Mouse (Mus musculus) lung, postnatal 0 days (tissue): ENCODE data around the gene Hoga1. TPM values are rescaled to one million over a fixed set of nuclear protein-coding genes. Genes with fewer than 3 reads are reported as not detected.

Experiments
- ATAC-seq: fragments of 200-750 bp; cut with Nextera tagmentation; 2 replicates; pipeline ENCODE4 v1.8.0; 2017; ENCODE audit warnings: moderate library complexity
- DNase-seq: peaks from one replicate; pipeline ENCODE4 v3.0.0-alpha.2; 2016; ENCODE audit warnings: low spot score
- H3K27ac ChIP-seq: fragments of 300-500 bp; sonication (generic); 2 replicates; pipeline ENCODE4 v1.5.1; 2014; ENCODE audit warnings: antibody characterized with exemption, mild to moderate bottlenecking, low read length, mixed read lengths
- H3K27me3 ChIP-seq: fragments of 300-500 bp; sonication (generic); replicated peaks from 2 replicates; pipeline ENCODE4 v1.6.1; 2014; ENCODE audit warnings: low read length, mixed read lengths; ENCODE audit not compliant: insufficient read depth
- H3K36me3 ChIP-seq: fragments of 300-500 bp; sonication (generic); 2 replicates; pipeline ENCODE4 v1.6.1; 2014; ENCODE audit warnings: low read length, mixed read lengths; ENCODE audit not compliant: insufficient read depth
- H3K4me1 ChIP-seq: fragments of 300-500 bp; sonication (generic); 2 replicates; pipeline ENCODE4 v1.6.1; 2014; ENCODE audit warnings: antibody characterized with exemption, low read depth, low read length, mixed read lengths; ENCODE audit not compliant: insufficient read depth
- H3K4me2 ChIP-seq: fragments of 300-500 bp; sonication (generic); replicated peaks from 2 replicates; pipeline ENCODE4 v1.6.1; 2014; ENCODE audit warnings: low read depth, mild to moderate bottlenecking, low read length, moderate library complexity, mixed read lengths
- H3K4me3 ChIP-seq: fragments of 300-500 bp; sonication (generic); 2 replicates; pipeline ENCODE4 v1.5.1; 2014; ENCODE audit warnings: low read depth, low read length
- H3K9ac ChIP-seq: fragments of 300-500 bp; sonication (generic); replicated peaks from 2 replicates; pipeline ENCODE4 v1.6.1; 2014; ENCODE audit warnings: low read depth, mild to moderate bottlenecking
- H3K9me3 ChIP-seq: fragments of 300-500 bp; sonication (generic); 2 replicates; pipeline ENCODE4 v1.6.1; 2016; ENCODE audit warnings: low read length, mixed read lengths
- CTCF ChIP-seq: IDR thresholded peaks from 2 replicates; pipeline ENCODE4 v1.5.1; 2016; ENCODE audit warnings: antibody characterized with exemption, mild to moderate bottlenecking
- EP300 ChIP-seq: IDR thresholded peaks from 2 replicates; pipeline ENCODE4 v1.6.1; 2016; ENCODE audit warnings: antibody characterized with exemption, mild to moderate bottlenecking, control low read depth
- WGBS: fragments of 180-500 bp; shearing (Covaris S2); extraction: QIAGEN DNeasy Blood & Tissue Kit; methylation state at CpG from one replicate; pipeline ENCODE4 v1.1.7; 2014; 5-methylcytosine and 5-hydroxymethylcytosine counted together
- polyA plus RNA-seq: library from polyadenylated mRNA; unstranded; fragments of >200 nt; fragmentation: Nextera tagmentation; extraction: Ambion mirVana; gene quantifications from 2 replicates; pipeline ENCODE4 v1.2.1, GENCODE M21; 2015

The Hoga1 gene
- polyA plus RNA-seq, 1 experiment from 2014 or later: 6.4 TPM

GRCm38 (mm10) chr19:42038310-42038709 is 7.1 kb upstream of the Hoga1 start:
- no peaks in the 10 kb centered on the region for H3K27me3 ChIP-seq
- DNase-seq: no peak
- TF ChIP-seq EP300 (no peak), CTCF (no peak)
- H3K36me3 ChIP-seq: no peaks in the 10 kb centered on the region
- no peak for ATAC-seq
- WGBS: 87% methylated on average over 12 of the region's 12 CpGs
- no peak overlapping the region for H3K9ac ChIP-seq
- H3K4me2 ChIP-seq: no peak overlapping the region
- H3K4me3 ChIP-seq: no peak overlapping the region
- no peak overlapping the region for H3K27ac ChIP-seq
- no peaks in the 10 kb centered on the region for H3K9me3 ChIP-seq
- no peaks in the 10 kb centered on the region for H3K4me1 ChIP-seq

- H3K27me3 ChIP-seq: no peaks in the 10 kb centered on the region
- DNase-seq: no peak
- no peak overlapping the region for H3K4me2 ChIP-seq
- 96% methylated on average over 6 of the region's 6 CpGs for WGBS
- no peak overlapping the region for H3K4me3 ChIP-seq
- TF ChIP-seq EP300 (no peak), CTCF (no peak)
- H3K4me1 ChIP-seq: peaks cover 9% of the 10 kb centered on the region; the same call in 1 of the 2 replicates
- no peaks in the 10 kb centered on the region for H3K36me3 ChIP-seq
- no peak overlapping the region for H3K9ac ChIP-seq
- no peak for ATAC-seq
- H3K9me3 ChIP-seq: no peaks in the 10 kb centered on the region
- H3K27ac ChIP-seq: no peak overlapping the region
Observed at GRCm38 (mm10) chr19:42043988-42044387, 1.4 kb upstream of the Hoga1 start.

DNA sequence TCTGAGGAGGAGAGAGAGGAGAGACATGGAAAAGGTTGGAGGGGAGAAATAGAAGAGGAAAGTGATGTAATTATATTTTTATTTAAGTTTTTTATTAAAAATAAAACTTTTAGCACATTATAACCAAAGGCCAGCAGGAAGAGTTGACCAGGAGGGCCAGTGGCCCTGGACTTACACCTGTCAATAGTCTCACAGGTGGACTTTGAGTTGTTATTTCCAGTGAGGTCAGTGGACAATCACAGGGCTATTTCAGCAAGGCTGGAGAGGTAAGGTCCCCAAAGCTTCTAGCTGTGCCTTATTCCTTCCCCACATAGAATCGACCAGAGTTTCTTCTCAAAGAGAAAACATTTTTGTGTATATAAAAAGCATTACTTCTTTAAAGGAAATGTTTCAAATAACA is 4.8 kb downstream of the Hoga1 start:
- TF ChIP-seq CTCF: no peak
- no peak for TF ChIP-seq EP300
- Histone ChIP-seq H3K27ac (no peak overlapping the region), H3K36me3 (no peaks in the 10 kb centered on the region), H3K9me3 (no peaks in the 10 kb centered on the region), H3K9ac (no peak overlapping the region), H3K27me3 (no peaks in the 10 kb centered on the region), H3K4me3 (no peak overlapping the region), H3K4me2 (no peak overlapping the region), H3K4me1 (peaks cover 9% of the 10 kb centered on the region; the same call in 1 of the 2 replicates)
- ATAC-seq (no peak), DNase-seq (no peak)
- WGBS: 76% methylated on average over 1 of the region's 1 CpGs

DNA sequence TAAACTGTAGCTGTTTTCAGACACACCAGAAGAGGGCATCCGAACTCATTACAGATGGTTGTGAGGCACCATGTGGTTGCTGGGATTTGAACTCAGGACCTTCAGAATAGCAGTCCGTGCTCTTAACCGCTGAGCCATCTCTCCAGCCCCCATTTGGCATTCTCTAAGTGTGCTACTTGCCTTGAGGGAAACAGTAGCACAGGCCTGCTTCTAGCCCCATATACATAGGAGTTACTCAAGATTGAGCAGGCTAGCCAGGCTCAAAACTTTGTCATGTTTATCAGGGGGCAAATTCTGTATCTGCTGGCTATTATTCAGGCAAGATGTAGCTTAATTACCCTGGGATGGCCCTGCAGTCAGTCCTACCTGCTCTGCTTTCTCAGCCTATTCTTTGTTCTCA is 5.9 kb downstream of the Hoga1 start:
- ATAC-seq: no peak
- TF ChIP-seq CTCF: no peak
- H3K4me1 ChIP-seq: 0 out of 2 replicates have a peak, but pooled peaks cover 2% of the 10 kb centered on the region
- H3K4me3 ChIP-seq: no peak overlapping the region
- H3K4me2 ChIP-seq: no peak overlapping the region
- no peaks in the 10 kb centered on the region for H3K27me3 ChIP-seq
- 86% methylated on average over 3 of the region's 3 CpGs for WGBS
- H3K9me3 ChIP-seq: no peaks in the 10 kb centered on the region
- no peak overlapping the region for H3K27ac ChIP-seq
- H3K36me3 ChIP-seq: no peaks in the 10 kb centered on the region
- H3K9ac ChIP-seq: no peak overlapping the region
- no peak for DNase-seq

GRCm38 (mm10) chr19:42051948-42052347 is 6.5 kb downstream of the Hoga1 start, which contains the start of gene 4933411K16Rik:
Gene 4933411K16Rik, plus strand, starts transcription at chr19:42052248.
- Histone ChIP-seq H3K9ac (no peak within 1 kb of the TSS), H3K4me1 (no peaks in the 10 kb centered on the region), H3K36me3 (no peaks in the 10 kb centered on the region), H3K4me2 (no peak within 1 kb of the TSS), H3K27ac (no peak within 1 kb of the TSS), H3K4me3 (no peak within 1 kb of the TSS), H3K27me3 (no peaks in the 10 kb centered on the region), H3K9me3 (no peaks in the 10 kb centered on the region)
- 80% methylated on average over 4 of the region's 4 CpGs for WGBS
- TF ChIP-seq CTCF (no peak), EP300 (no peak)
- ATAC-seq (no peak), DNase-seq (no peak)

- peak; percentile 54 for DNase-seq
- no peaks in the 10 kb centered on the region for H3K27me3 ChIP-seq
- H3K9ac ChIP-seq: no peak overlapping the region
- WGBS: 42% methylated on average over 6 of the region's 6 CpGs
- no peak overlapping the region for H3K27ac ChIP-seq
- no peak overlapping the region for H3K4me3 ChIP-seq
- TF ChIP-seq EP300 (no peak; the same call in 1 of the 2 replicates), CTCF (no peak)
- H3K9me3 ChIP-seq: no peaks in the 10 kb centered on the region
- ATAC-seq: peak; percentile 83
- no peaks in the 10 kb centered on the region for H3K36me3 ChIP-seq
- no peak overlapping the region for H3K4me2 ChIP-seq
- no peaks in the 10 kb centered on the region for H3K4me1 ChIP-seq
Observed at GRCm38 (mm10) chr19:42054255-42054654, 8.8 kb downstream of the Hoga1 start.

GRCm38 (mm10) chr19:42055881-42056280 is 10.5 kb downstream of the Hoga1 start:
- H3K4me3 ChIP-seq: no peak overlapping the region
- H3K4me2 ChIP-seq: no peak overlapping the region
- DNase-seq (no peak), ATAC-seq (no peak)
- no peak for TF ChIP-seq EP300
- no peak for TF ChIP-seq CTCF
- H3K36me3 ChIP-seq: no peaks in the 10 kb centered on the region
- no peak overlapping the region for H3K9ac ChIP-seq
- H3K4me1 ChIP-seq: no peaks in the 10 kb centered on the region
- 85% methylated on average over 2 of the region's 2 CpGs for WGBS
- no peaks in the 10 kb centered on the region for H3K27me3 ChIP-seq
- H3K27ac ChIP-seq: no peak overlapping the region
- no peaks in the 10 kb centered on the region for H3K9me3 ChIP-seq
